Mouse (Mus musculus) stomach, postnatal 0 days (tissue): Measurements from ENCODE around the gene Gdpd3.

Source experiments
- CTCF ChIP-seq: IDR thresholded peaks from 2 replicates; pipeline ENCODE4 v1.5.1; 2016; ENCODE audit warnings: antibody characterized with exemption, low read depth, mild to moderate bottlenecking, moderate library complexity
- EP300 ChIP-seq: optimal IDR thresholded peaks from 2 replicates; pipeline ENCODE3; 2016; ENCODE audit warnings: antibody characterized with exemption

DNA sequence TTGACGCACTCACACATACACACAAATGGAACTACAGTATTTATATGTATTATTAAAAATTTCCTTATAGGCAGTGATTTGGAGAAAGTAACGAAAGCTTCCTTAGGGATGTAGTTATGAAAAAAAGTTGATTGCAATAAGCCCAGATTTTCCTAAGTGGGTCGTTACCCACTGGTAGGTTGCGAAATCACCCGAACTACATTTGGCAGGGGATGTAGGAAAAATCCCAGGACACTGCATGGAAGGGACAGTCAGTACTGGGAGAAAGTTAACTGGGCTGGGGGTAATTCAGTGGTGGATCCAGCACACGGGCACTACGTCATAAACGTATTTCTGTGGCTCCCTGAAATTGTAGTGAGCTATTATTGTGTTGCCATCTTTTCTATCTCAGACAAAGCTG is 50.4 kb downstream of the Gdpd3 start:
- no peak for TF ChIP-seq CTCF
- no peak for TF ChIP-seq EP300
